Mouse (Mus musculus): ENCODE results near the gene Ube2l6.

Ube2l6 gene

GRCm38 (mm10) chr2:84798493-84798921 is at the start of gene Ube2l6:
Gene Ube2l6, plus strand, starts transcription at chr2:84798828.
- DNase-seq = peak; percentile 59 to 60

GRCm38 (mm10) chr2:84750115-84750514 is 48.5 kb upstream of the Ube2l6 start:
- no peak for DNase-seq

- no peak for DNase-seq
Observed at GRCm38 (mm10) chr2:84756245-84756644, 42.4 kb upstream of the Ube2l6 start.

- no peak for DNase-seq
Observed at GRCm38 (mm10) chr2:84757026-84757682, 41.5 kb upstream of the Ube2l6 start.

- peak; percentile 23 to 36 for DNase-seq
Observed at GRCm38 (mm10) chr2:84758542-84759127, 40.0 kb upstream of the Ube2l6 start.

- no peak for DNase-seq
Observed at GRCm38 (mm10) chr2:84760777-84761176, 37.9 kb upstream of the Ube2l6 start.

- DNase-seq = no peak
Observed at GRCm38 (mm10) chr2:84761309-84761708, 37.3 kb upstream of the Ube2l6 start.

- no peak for DNase-seq
Observed at GRCm38 (mm10) chr2:84761840-84762239, 36.8 kb upstream of the Ube2l6 start.

GRCm38 (mm10) chr2:84762295-84762694 is 36.3 kb upstream of the Ube2l6 start:
- no peak for DNase-seq

- no peak for DNase-seq
Observed at GRCm38 (mm10) chr2:84762818-84763217, 35.8 kb upstream of the Ube2l6 start.

- DNase-seq = no peak
Observed at GRCm38 (mm10) chr2:84770501-84770900, 28.1 kb upstream of the Ube2l6 start.

- DNase-seq = no peak
Observed at GRCm38 (mm10) chr2:84772454-84772853, 26.2 kb upstream of the Ube2l6 start.

- no peak for DNase-seq
Observed at GRCm38 (mm10) chr2:84773195-84773594, 25.4 kb upstream of the Ube2l6 start.

- DNase-seq = no peak
Observed at GRCm38 (mm10) chr2:84774751-84775150, 23.9 kb upstream of the Ube2l6 start.

- no peak for DNase-seq
Observed at GRCm38 (mm10) chr2:84775241-84775640, 23.4 kb upstream of the Ube2l6 start, which contains the start of gene Serping1. Gene Serping1, minus strand, starts transcription at chr2:84775444.

GRCm38 (mm10) chr2:84775665-84776064 is 23.0 kb upstream of the Ube2l6 start:
- DNase-seq = no peak

- no peak for DNase-seq
Observed at GRCm38 (mm10) chr2:84777706-84778105, 20.9 kb upstream of the Ube2l6 start.

GRCm38 (mm10) chr2:84779210-84779609 is 19.4 kb upstream of the Ube2l6 start:
- peak; percentile 23 to 42 for DNase-seq

GRCm38 (mm10) chr2:84783315-84783714 is 15.3 kb upstream of the Ube2l6 start:
- DNase-seq = no peak

- no peak for DNase-seq
Observed at GRCm38 (mm10) chr2:84783840-84784566, 14.6 kb upstream of the Ube2l6 start.

- DNase-seq = no peak
Observed at GRCm38 (mm10) chr2:84788316-84788715, 10.3 kb upstream of the Ube2l6 start.

- no peak for DNase-seq
Observed at GRCm38 (mm10) chr2:84790418-84790817, 8.2 kb upstream of the Ube2l6 start.

- no peak for DNase-seq
Observed at GRCm38 (mm10) chr2:84792516-84792915, 6.1 kb upstream of the Ube2l6 start.

- DNase-seq = no peak
Observed at GRCm38 (mm10) chr2:84793154-84793553, 5.5 kb upstream of the Ube2l6 start.

Measured in B cell, adult 2 months (primary cell).